Mouse (Mus musculus): ENCODE data around the gene Adcyap1. TPM values are rescaled to one million over a fixed set of nuclear protein-coding genes. Genes with fewer than 3 reads are reported as not detected.

The Adcyap1 gene
- 1 to 10 TPM; 4.8 to 6.7 TPM for total RNA-seq (2021)
- long read RNA-seq, experiment 1, partial matches to known transcripts, result 1 of 4 reads
- long read RNA-seq, experiment 1, other reads (novel, unspliced or antisense), result 1 of 4 reads
- long read RNA-seq, experiment 2, partial matches to known transcripts, result 2 of 6 reads
- long read RNA-seq, experiment 2, other reads (novel, unspliced or antisense), result 2 of 6 reads

DNA sequence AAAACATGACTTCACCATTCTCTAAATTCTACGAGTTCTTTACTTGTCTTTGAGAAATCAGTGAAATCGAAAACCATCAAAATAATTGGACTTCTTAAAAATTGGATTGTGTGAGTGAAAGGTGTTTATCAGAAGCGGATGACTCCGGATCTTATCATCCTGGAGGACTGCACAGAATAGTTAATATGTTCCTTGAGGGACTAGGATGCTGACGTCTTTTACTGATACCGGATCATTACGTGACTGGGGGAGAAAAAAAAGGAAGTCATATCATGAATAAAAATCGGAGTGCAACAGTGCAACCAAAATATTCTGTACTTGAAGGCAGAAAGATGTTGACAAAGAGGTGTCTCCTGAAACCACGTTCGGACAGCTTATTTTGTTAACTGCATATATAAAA, at the start of gene Adcyap1:
TSS of gene Adcyap1 (plus strand) at position 301 of the 400 bp plus-strand sequence.
- DNase-seq (ENCODE audit: low spot score in 2 of 2), result no peak
- no peak within 1 kb of the TSS for H3K4me3 ChIP-seq
- no peak for TF ChIP-seq CTCF (conservative IDR thresholded peaks at IDR 0.05)
- H3K27ac ChIP-seq, result no peak within 1 kb of the TSS

GRCm38 (mm10) chr17:93158280-93158851, 40.5 kb upstream of the Adcyap1 start:
- DNase-seq (ENCODE audit: low spot score in 2 of 2), result peak; percentile 10 to 64
- Histone ChIP-seq H3K27ac (no peak overlapping the region), H3K4me3 (no peak overlapping the region)
- peak; percentile 91 for TF ChIP-seq CTCF (conservative IDR thresholded peaks at IDR 0.05)

DNA sequence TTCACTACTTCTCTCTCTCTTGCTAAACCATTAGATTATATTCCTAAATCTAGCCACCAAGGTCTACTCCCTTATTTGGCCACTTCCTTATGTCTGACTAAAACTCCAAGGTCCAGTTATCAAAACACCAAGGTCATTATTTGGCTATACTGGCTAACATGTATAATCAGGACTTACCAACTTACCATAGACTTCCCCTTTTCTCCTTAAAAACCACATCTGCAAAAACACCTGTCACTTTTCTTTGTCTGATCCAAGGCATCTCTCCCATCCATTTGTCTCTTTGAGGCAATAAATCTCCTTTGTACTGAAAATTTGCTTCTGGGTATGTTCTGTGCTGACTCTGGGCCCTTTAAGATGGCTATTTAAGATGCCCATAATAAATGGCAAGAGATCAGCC, 29.2 kb upstream of the Adcyap1 start:
- no peak for DNase-seq (ENCODE audit: low spot score in 2 of 2)
- H3K4me3 ChIP-seq, result no peak overlapping the region
- no peak for TF ChIP-seq CTCF (conservative IDR thresholded peaks at IDR 0.05)
- no peak overlapping the region for H3K27ac ChIP-seq

DNA sequence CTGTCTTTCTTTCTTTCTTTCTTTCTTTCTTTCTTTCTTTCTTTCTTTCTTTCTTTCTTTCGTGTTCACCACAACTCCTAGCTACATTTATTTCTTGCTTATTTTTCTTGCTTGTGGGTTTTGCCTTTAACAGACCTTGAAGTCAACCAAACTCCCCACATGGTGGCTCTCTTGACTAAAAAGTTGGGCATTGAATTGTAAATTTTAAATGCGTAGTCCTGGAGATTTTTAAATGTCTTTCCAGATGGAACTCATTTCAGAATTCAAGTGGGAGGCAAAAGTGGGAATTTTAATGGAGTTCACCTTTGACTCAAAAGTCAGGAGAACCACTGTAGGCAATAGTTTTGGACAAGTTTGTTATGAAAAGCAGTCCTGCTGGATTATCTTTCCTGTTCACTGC, 2.0 kb upstream of the Adcyap1 start:
- peak in 1 of 2 experiments; percentile 39 for DNase-seq (ENCODE audit: low spot score in 2 of 2)
- TF ChIP-seq CTCF (conservative IDR thresholded peaks at IDR 0.05), result peak; percentile 68
- H3K4me3 ChIP-seq, result no peak overlapping the region
- H3K27ac ChIP-seq, result no peak overlapping the region

DNA sequence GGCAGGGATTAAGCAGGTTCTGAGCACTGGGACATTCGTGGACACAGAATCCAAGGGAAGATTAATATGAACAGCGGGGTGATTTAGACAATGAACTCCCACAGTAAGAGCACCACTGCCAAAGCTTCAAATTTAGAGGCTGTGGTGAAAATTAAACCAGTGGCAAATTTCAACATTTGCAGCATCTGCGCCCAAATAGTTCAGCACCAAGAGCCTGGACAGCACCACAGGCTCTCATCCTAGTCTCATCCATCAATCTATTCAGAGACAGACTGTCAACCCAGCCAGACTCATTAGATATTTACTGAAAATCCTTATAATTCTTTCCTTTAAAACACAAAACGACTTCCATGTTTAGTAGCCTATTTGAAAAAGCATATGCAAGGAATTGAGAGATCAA, 604 bp upstream of the Adcyap1 start:
- no peak for DNase-seq (ENCODE audit: low spot score in 2 of 2)
- no peak overlapping the region for H3K4me3 ChIP-seq
- no peak overlapping the region for H3K27ac ChIP-seq
- no peak for TF ChIP-seq CTCF (conservative IDR thresholded peaks at IDR 0.05)

DNA sequence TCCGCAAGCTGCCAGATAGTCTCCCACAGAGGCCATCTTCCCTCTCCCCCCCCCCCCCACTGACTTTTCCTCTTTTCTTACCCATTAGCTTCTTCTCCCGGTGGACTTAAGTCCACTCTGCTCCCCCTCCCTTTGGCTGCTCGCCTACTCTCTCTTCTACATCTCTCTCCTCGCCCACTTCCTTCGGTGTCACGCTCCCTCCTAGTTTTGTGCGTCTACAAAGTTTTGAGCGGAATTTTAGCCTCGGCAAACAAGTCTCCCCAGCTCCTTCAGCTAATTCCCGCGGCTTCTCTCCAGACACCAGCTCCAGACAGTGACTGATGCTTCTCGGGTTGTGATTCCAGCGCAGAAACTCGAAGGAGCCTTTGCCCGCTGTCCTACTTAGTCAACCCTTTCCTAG, 401 bp downstream of the Adcyap1 start:
- Histone ChIP-seq H3K27ac (no peak overlapping the region), H3K4me3 (no peak overlapping the region)
- no peak for TF ChIP-seq CTCF (conservative IDR thresholded peaks at IDR 0.05)
- DNase-seq (ENCODE audit: low spot score in 2 of 2), result no peak

DNA sequence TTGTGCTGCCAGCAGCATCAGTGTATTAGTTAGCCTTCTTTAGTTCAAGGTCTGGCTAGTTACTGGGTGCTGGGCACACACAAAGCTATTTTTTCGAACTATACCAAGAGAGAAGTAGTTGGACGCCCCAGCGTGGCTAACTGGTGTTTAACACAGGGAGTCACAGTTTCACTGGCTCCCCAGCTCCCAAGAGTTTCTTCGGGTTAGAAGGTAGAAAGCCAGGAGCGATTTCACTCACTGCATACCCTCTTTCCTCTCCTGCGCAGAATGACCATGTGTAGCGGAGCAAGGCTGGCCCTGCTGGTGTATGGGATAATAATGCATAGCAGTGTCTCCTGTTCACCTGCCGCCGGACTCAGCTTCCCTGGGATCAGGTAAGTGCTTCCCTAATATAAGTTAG, 930 bp downstream of the Adcyap1 start:
- no peak overlapping the region for H3K4me3 ChIP-seq
- no peak overlapping the region for H3K27ac ChIP-seq
- no peak for DNase-seq (ENCODE audit: low spot score in 2 of 2)

DNA sequence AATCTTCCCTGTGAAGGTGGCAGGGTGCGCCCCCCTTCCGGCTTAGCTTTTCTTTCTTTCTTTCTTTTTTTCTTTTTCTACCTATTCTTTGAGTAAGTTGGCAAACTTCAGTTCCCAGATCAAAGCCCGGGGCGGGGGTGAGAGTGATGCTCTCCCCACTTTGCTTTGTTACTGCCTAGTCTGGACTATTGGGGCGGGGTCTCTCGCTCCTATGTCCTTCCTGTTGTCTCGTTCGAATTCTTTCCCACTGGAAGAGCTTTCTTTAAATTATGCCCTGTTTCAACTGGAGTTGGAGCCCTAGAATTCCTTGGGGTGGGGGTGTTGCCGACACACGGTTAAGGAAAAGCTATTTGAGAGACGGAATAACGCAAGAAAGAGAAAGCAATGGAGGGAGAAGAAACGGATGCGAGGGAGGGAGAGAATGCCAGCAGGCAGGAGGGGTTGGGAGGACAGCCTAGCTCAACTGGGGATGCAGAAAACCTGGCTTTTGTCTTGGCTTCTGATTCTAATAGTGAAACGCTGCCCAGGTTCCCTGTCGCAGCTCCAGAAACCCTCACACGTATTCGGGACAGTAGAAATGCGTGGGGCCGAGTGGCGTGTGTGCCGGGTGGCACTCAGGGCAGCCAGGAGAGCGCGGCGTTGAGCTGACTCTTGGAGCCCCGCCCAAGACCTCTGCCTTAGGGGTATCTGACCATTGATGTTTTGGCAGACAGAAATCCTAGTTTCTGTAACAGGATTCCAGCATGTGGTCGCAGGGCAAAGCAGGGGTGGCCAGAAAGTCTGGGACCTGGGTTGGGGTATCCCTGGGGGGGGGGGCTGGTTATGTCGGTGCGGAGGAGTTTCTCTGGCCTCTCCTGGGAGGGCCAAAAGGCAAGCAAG, 1.8 kb downstream of the Adcyap1 start:
- peak overlapping the region; percentile 28; the same call in 1 of the 2 replicates for H3K4me3 ChIP-seq
- no peak overlapping the region for H3K27ac ChIP-seq
- no peak for TF ChIP-seq CTCF (conservative IDR thresholded peaks at IDR 0.05)
- peak in 1 of 2 experiments; percentile 9 for DNase-seq (ENCODE audit: low spot score in 2 of 2)

More for the DNA sequence above, 930 bp downstream of the Adcyap1 start:
- TF ChIP-seq CTCF (conservative IDR thresholded peaks at IDR 0.05), result no peak

DNA sequence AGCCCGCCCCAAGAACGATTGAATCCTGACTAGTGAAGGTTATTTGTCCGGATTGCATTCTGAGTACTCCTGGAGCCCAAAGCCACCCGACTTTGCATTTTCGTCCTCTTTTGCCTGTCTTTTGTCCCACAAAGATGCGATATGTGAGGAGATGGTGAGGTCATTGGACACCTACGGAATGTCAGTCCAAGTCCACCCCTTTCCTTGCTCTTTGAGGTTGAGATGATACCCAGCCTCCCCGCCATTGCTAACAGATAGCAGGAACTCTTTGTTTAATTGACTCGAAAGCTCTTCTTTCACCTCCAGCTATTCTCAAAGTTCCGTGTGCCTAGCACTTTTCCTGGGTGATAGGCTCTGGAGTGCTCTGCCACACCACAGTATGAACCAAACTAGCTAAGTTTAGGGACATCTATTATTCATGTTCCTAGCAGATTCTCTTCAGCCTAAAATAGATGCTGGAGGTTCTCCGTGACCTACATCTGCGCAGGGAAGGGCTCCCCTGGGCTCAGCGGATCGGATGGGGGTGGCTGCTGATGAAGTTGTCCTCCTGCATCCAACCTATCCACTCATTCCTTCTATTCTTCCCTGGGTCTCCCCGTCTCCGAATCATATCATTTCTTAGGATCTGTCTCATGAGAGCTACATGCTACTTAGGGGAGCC, 2.6 kb downstream of the Adcyap1 start:
- H3K27ac ChIP-seq, result no peak overlapping the region
- peak in 1 of 2 experiments; percentile 9 for DNase-seq (ENCODE audit: low spot score in 2 of 2)
- no peak for TF ChIP-seq CTCF (conservative IDR thresholded peaks at IDR 0.05)
- no peak overlapping the region; the same call in 1 of the 2 replicates for H3K4me3 ChIP-seq

DNA sequence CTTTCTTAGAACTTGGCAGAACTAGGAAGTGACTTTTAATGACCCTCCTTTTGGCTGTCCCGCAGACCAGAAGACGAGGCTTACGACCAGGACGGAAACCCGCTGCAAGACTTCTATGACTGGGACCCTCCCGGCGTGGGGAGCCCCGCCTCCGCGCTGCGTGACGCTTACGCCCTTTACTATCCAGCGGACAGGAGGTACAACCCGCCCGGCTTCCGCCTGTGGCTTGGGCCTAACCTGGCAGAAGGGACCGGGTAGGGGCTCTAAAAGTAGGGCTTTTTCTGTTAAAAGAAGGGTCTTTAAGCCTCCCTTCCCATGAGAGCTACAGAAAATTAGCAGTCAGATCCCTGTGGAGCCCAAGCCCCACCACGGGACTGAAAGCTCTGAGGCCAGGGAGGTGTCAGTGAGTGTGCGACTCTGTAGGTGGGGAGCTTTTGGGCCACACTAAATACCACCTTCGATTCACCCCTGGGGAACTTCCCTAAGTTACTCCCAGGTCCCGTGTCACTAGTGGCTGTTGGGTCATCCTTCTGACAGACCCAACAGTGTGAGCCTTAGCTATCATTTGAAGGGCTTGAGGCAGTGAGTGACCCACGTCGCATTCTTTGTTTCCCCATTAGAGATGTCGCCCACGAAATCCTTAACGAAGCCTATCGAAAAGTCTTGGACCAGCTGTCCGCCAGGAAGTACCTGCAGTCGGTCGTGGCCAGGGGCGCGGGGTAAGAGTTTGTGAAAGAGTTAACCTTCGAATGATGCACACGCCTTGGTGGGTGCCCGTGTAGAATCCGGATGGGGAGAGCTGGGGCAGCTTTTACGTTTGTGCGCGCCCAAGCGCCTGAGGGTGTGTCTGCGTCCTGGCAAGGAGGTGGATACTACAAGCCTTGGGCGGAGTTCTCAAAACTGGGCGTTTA, 3.6 kb downstream of the Adcyap1 start:
- no peak overlapping the region for H3K27ac ChIP-seq
- no peak for TF ChIP-seq CTCF (conservative IDR thresholded peaks at IDR 0.05)
- H3K4me3 ChIP-seq, result no peak overlapping the region; the same call in 1 of the 2 replicates
- DNase-seq (ENCODE audit: low spot score in 2 of 2), result peak in 1 of 2 experiments; percentile 9

DNA sequence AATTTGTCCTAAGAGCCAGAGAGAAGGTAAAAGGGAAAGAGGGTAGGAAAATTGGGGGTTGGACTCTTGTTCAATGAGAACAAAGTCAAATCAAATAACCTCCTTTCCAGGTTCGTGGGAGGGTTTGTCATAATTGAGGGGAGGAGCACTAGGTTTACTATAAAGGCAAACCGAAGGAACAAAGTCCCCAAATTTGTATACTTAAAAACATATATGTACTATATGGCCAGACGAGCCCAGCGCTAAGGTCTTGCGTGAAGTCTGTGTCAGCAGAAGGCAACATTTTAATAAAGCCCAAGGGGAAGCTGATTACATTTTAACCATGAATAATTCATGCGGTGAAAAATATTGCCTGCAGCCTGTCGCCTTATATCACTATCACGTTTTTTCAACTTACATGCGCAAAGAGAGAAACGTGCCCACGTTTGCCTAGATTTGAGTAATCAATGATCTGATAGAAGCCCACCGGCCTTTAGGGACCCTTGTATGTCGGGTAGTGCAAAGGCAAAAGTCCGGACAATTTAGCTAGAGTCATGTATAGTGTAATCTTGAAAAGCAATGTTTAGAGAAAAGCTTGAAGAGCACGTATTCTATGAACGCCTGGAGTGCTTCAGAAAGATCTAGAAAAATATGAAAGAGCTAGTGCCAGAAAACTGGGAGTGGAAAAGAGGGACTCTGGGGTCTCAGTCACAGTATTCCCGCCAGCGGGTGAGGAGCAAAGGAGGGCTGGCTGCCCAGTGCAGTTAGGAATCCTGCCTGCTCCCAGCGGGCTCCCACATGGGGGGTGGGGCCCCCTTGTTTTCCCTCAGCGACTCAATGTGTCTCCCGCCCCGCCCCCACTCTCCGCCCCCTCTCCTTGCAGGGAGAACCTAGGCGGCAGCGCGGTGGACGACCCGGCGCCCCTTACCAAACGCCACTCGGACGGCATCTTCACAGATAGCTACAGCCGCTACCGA, 4.5 kb downstream of the Adcyap1 start:
- no peak for TF ChIP-seq CTCF (conservative IDR thresholded peaks at IDR 0.05)
- peak overlapping the region; percentile 39 for H3K4me3 ChIP-seq

More for the DNA sequence above, 4.5 kb downstream of the Adcyap1 start:
- peak in 1 of 2 experiments; percentile 8 for DNase-seq (ENCODE audit: low spot score in 2 of 2)
- H3K27ac ChIP-seq, result no peak overlapping the region

Data from layer of hippocampus, adult 2 months (tissue).